32 mouse cellular contexts compared by ENCODE assay signal in genomic region chr19:43096915-43097314, GRCm38 (mm10).
"Had no signal": no experiment of that assay in that cellular context is flagged by ENCODE, and none has a peak within 500 bp of the region (broad histone marks: within the 10 kb centered on the region; RNA-seq: fewer than 3 reads in every experiment).

No protein-coding gene starts in this region.

- H3K27me3 ChIP-seq: limb, embryonic 12.5 days; limb, embryonic 13.5 days; limb, embryonic 15.5 days; liver, embryonic 12.5 days; liver, embryonic 13.5 days; liver, embryonic 15.5 days; lung, embryonic 15.5 days; megakaryocyte, embryonic 14.5 days; midbrain, embryonic 12.5 days; midbrain, embryonic 13.5 days; midbrain, embryonic 15.5 days; neural tube, embryonic 12.5 days had no signal

- DNase-seq: left cerebral cortex, postnatal 4 days; liver; liver, embryonic 13.5 days; liver, postnatal 0 days; lung, adult 18-20 months; lung, adult 2 months; lung, embryonic 14.5 days; lung, postnatal 10 days; lung, postnatal 14 days; lung, postnatal 36 days; lung, postnatal 4 days; midbrain, embryonic 14.5 days had no signal

- ATAC-seq: liver, embryonic 12.5 days; liver, postnatal 0 days; lung, postnatal 0 days; midbrain, embryonic 13.5 days; midbrain, embryonic 15.5 days; midbrain, embryonic 16.5 days had no signal

- H3K9me3 ChIP-seq: limb, embryonic 10.5 days; limb, embryonic 12.5 days; limb, embryonic 13.5 days; limb, embryonic 15.5 days; liver, embryonic 12.5 days; liver, embryonic 13.5 days; liver, embryonic 15.5 days; lung, embryonic 15.5 days; megakaryocyte, embryonic 14.5 days; midbrain, embryonic 10.5 days; midbrain, embryonic 12.5 days; midbrain, embryonic 13.5 days; midbrain, embryonic 15.5 days; neural tube, embryonic 12.5 days had no signal

- H3K4me3 ChIP-seq: limb, embryonic 10.5 days; limb, embryonic 12.5 days; limb, embryonic 13.5 days; limb, embryonic 15.5 days; liver, embryonic 12.5 days; liver, embryonic 13.5 days; liver, embryonic 15.5 days; lung, embryonic 15.5 days; megakaryocyte, embryonic 14.5 days; midbrain, embryonic 10.5 days; midbrain, embryonic 12.5 days; midbrain, embryonic 13.5 days; midbrain, embryonic 15.5 days; myocyte; neural tube, embryonic 12.5 days had no signal

- H3K9ac ChIP-seq: limb, embryonic 12.5 days; limb, embryonic 13.5 days; limb, embryonic 15.5 days; liver, embryonic 12.5 days; liver, embryonic 13.5 days; liver, embryonic 14.5 days; liver, embryonic 15.5 days; liver, postnatal 0 days; lung, embryonic 14.5 days; lung, embryonic 15.5 days; midbrain, embryonic 12.5 days; midbrain, embryonic 13.5 days; midbrain, embryonic 15.5 days; neural tube, embryonic 12.5 days had no signal

- H3K4me1 ChIP-seq: limb, embryonic 10.5 days; limb, embryonic 12.5 days; limb, embryonic 13.5 days; limb, embryonic 15.5 days; liver, embryonic 12.5 days; liver, embryonic 13.5 days; liver, embryonic 15.5 days; lung, embryonic 15.5 days; megakaryocyte, embryonic 14.5 days; midbrain, embryonic 10.5 days; midbrain, embryonic 12.5 days; midbrain, embryonic 13.5 days; midbrain, embryonic 15.5 days; neural tube, embryonic 12.5 days had no signal

- H3K4me2 ChIP-seq: limb, embryonic 12.5 days; limb, embryonic 13.5 days; limb, embryonic 15.5 days; liver, embryonic 11.5 days; liver, embryonic 12.5 days; liver, embryonic 13.5 days; liver, embryonic 15.5 days; lung, embryonic 14.5 days; lung, embryonic 15.5 days; midbrain, embryonic 11.5 days; midbrain, embryonic 12.5 days; midbrain, embryonic 13.5 days; midbrain, embryonic 15.5 days; neural tube, embryonic 12.5 days had no signal

- H3K36me3 ChIP-seq: limb, embryonic 10.5 days; limb, embryonic 12.5 days; limb, embryonic 13.5 days; limb, embryonic 15.5 days; liver, embryonic 12.5 days; liver, embryonic 13.5 days; liver, embryonic 15.5 days; lung, embryonic 15.5 days; midbrain, embryonic 10.5 days; midbrain, embryonic 12.5 days; midbrain, embryonic 13.5 days; midbrain, embryonic 15.5 days; neural tube, embryonic 12.5 days had no signal

- H3K27ac ChIP-seq: limb, embryonic 10.5 days; limb, embryonic 12.5 days; limb, embryonic 13.5 days; limb, embryonic 15.5 days; liver, embryonic 12.5 days; liver, embryonic 13.5 days; liver, embryonic 14.5 days; liver, embryonic 15.5 days; lung, embryonic 15.5 days; macrophage; midbrain, embryonic 10.5 days; midbrain, embryonic 12.5 days; midbrain, embryonic 13.5 days; midbrain, embryonic 15.5 days; neural tube, embryonic 12.5 days had no signal
